Mouse (Mus musculus): ENCODE data around the gene Mmp21. TPM values are rescaled to one million over a fixed set of nuclear protein-coding genes. Genes with fewer than 3 reads are reported as not detected.

Mmp21 gene
- polyA plus RNA-seq, 1 experiment: not detected

- Histone ChIP-seq H3K27ac (ENCODE audit: insufficient read depth, low read length) (no peak overlapping the region), H3K4me1 (ENCODE audit: control insufficient read depth, insufficient read depth, low read length) (peaks cover 12% of the 10 kb centered on the region), H3K4me3 (replicated peaks; ENCODE audit: insufficient read depth, low read depth, low read length) (no peak overlapping the region), H3K27me3 (ENCODE audit: control insufficient read depth, insufficient read depth, low read length) (no peaks in the 10 kb centered on the region)
- DNase-seq: no peak
- 88% methylated on average over 5 of the region's 5 CpGs for WGBS
- TF ChIP-seq CTCF (IDR thresholded peaks at IDR 0.05; ENCODE audit: borderline replicate concordance, insufficient read depth, low read depth, low read length): peak; percentile 35; the same call in 1 of the 2 replicates
- no peak for TF ChIP-seq POLR2A (IDR thresholded peaks at IDR 0.05; ENCODE audit: borderline replicate concordance, insufficient read depth, low read length)
Observed at GRCm38 (mm10) chr7:133684110-133684509, 4.2 kb upstream of the Mmp21 start.

GRCm38 (mm10) chr7:133683626-133684025 is 3.8 kb upstream of the Mmp21 start:
- H3K4me3 ChIP-seq (replicated peaks; ENCODE audit: insufficient read depth, low read depth, low read length): no peak overlapping the region
- no peak overlapping the region for H3K27ac ChIP-seq (ENCODE audit: insufficient read depth, low read length)
- H3K27me3 ChIP-seq (ENCODE audit: control insufficient read depth, insufficient read depth, low read length): no peaks in the 10 kb centered on the region
- TF ChIP-seq POLR2A (IDR thresholded peaks at IDR 0.05; ENCODE audit: borderline replicate concordance, insufficient read depth, low read length) (no peak), CTCF (IDR thresholded peaks at IDR 0.05; ENCODE audit: borderline replicate concordance, insufficient read depth, low read depth, low read length) (no peak)
- H3K4me1 ChIP-seq (ENCODE audit: control insufficient read depth, insufficient read depth, low read length): peaks cover 15% of the 10 kb centered on the region
- 89% methylated on average over 5 of the region's 5 CpGs for WGBS
- no peak for DNase-seq

GRCm38 (mm10) chr7:133679439-133679838 is 422 bp downstream of the Mmp21 start:
- Histone ChIP-seq H3K4me1 (ENCODE audit: control insufficient read depth, insufficient read depth, low read length) (peaks cover 21% of the 10 kb centered on the region), H3K4me3 (replicated peaks; ENCODE audit: insufficient read depth, low read depth, low read length) (no peak overlapping the region), H3K27ac (ENCODE audit: insufficient read depth, low read length) (no peak overlapping the region), H3K27me3 (ENCODE audit: control insufficient read depth, insufficient read depth, low read length) (no peaks in the 10 kb centered on the region)
- 17% methylated on average over 4 of the region's 4 CpGs for WGBS
- DNase-seq: peak; percentile 54
- TF ChIP-seq POLR2A (IDR thresholded peaks at IDR 0.05; ENCODE audit: borderline replicate concordance, insufficient read depth, low read length) (no peak), CTCF (IDR thresholded peaks at IDR 0.05; ENCODE audit: borderline replicate concordance, insufficient read depth, low read depth, low read length) (no peak)

GRCm38 (mm10) chr7:133678716-133679115 is 1.1 kb downstream of the Mmp21 start:
- peak; percentile 77 to 86 for DNase-seq
- 10% methylated on average over 8 of the region's 8 CpGs for WGBS
- Histone ChIP-seq H3K4me1 (ENCODE audit: control insufficient read depth, insufficient read depth, low read length) (peaks cover 21% of the 10 kb centered on the region), H3K27ac (ENCODE audit: insufficient read depth, low read length) (no peak overlapping the region), H3K27me3 (ENCODE audit: control insufficient read depth, insufficient read depth, low read length) (no peaks in the 10 kb centered on the region), H3K4me3 (replicated peaks; ENCODE audit: insufficient read depth, low read depth, low read length) (no peak overlapping the region)
- TF ChIP-seq CTCF (IDR thresholded peaks at IDR 0.05; ENCODE audit: borderline replicate concordance, insufficient read depth, low read depth, low read length) (no peak), POLR2A (IDR thresholded peaks at IDR 0.05; ENCODE audit: borderline replicate concordance, insufficient read depth, low read length) (no peak)

DNA sequence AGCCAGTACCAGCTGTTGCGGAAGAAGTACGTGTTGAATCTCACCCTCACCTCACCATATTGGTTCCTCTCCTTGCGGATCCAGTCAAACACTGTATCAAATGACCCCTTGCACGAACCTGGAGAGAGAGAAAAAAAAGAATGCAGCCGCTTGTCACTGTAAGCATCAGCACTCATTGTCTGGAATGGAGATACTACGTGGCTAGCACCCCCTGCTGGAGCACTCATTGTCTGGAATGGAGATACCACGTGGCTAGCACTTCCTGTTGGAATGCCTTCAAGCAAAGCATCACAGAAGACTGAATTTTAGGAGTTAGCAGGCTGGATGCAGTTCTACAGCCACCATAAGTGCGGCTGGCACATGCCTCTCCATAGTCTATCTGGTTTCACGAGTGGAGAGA is 3.9 kb downstream of the Mmp21 start:
- no peak; the same call in 1 of the 2 replicates for TF ChIP-seq CTCF (IDR thresholded peaks at IDR 0.05; ENCODE audit: borderline replicate concordance, insufficient read depth, low read depth, low read length)
- TF ChIP-seq POLR2A (IDR thresholded peaks at IDR 0.05; ENCODE audit: borderline replicate concordance, insufficient read depth, low read length): no peak
- H3K27me3 ChIP-seq (ENCODE audit: control insufficient read depth, insufficient read depth, low read length): no peaks in the 10 kb centered on the region
- peaks cover 21% of the 10 kb centered on the region for H3K4me1 ChIP-seq (ENCODE audit: control insufficient read depth, insufficient read depth, low read length)
- no peak for DNase-seq
- H3K27ac ChIP-seq (ENCODE audit: insufficient read depth, low read length): no peak overlapping the region
- no peak overlapping the region for H3K4me3 ChIP-seq (replicated peaks; ENCODE audit: insufficient read depth, low read depth, low read length)
- WGBS: 71% methylated on average over 9 of the region's 9 CpGs

- Histone ChIP-seq H3K4me1 (ENCODE audit: control insufficient read depth, insufficient read depth, low read length) (no peaks in the 10 kb centered on the region), H3K27me3 (ENCODE audit: control insufficient read depth, insufficient read depth, low read length) (no peaks in the 10 kb centered on the region), H3K4me3 (replicated peaks; ENCODE audit: insufficient read depth, low read depth, low read length) (no peak overlapping the region), H3K27ac (ENCODE audit: insufficient read depth, low read length) (no peak overlapping the region)
- 92% methylated on average over 3 of the region's 3 CpGs for WGBS
- TF ChIP-seq POLR2A (IDR thresholded peaks at IDR 0.05; ENCODE audit: borderline replicate concordance, insufficient read depth, low read length) (no peak), CTCF (IDR thresholded peaks at IDR 0.05; ENCODE audit: borderline replicate concordance, insufficient read depth, low read depth, low read length) (no peak)
- DNase-seq: no peak
Observed at GRCm38 (mm10) chr7:133670846-133671245, 9.0 kb downstream of the Mmp21 start.

DNA sequence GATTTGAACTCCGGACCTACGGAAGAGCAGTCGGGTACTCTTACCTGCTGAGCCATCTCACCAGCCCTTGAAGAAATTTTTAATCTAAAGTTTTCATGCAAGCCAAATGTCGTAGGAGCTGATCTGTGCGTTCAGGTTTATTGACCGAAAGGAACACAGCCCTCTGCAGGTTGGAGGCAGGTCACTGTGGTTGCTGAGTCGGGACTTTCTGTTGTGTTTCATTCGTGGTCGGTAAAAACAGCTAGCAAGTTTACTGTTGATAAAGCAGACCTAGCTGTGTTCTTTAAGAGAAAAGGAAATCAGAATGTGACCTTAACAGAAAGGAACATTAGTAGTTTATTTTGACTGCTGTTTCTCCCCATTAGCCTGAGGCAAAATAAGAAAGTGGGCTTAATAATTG is 9.9 kb downstream of the Mmp21 start:
- Histone ChIP-seq H3K4me1 (ENCODE audit: control insufficient read depth, insufficient read depth, low read length) (no peaks in the 10 kb centered on the region), H3K27ac (ENCODE audit: insufficient read depth, low read length) (no peak overlapping the region), H3K27me3 (ENCODE audit: control insufficient read depth, insufficient read depth, low read length) (no peaks in the 10 kb centered on the region), H3K4me3 (replicated peaks; ENCODE audit: insufficient read depth, low read depth, low read length) (no peak overlapping the region)
- WGBS: 93% methylated on average over 9 of the region's 9 CpGs
- no peak for TF ChIP-seq POLR2A (IDR thresholded peaks at IDR 0.05; ENCODE audit: borderline replicate concordance, insufficient read depth, low read length)
- no peak for DNase-seq

DNA sequence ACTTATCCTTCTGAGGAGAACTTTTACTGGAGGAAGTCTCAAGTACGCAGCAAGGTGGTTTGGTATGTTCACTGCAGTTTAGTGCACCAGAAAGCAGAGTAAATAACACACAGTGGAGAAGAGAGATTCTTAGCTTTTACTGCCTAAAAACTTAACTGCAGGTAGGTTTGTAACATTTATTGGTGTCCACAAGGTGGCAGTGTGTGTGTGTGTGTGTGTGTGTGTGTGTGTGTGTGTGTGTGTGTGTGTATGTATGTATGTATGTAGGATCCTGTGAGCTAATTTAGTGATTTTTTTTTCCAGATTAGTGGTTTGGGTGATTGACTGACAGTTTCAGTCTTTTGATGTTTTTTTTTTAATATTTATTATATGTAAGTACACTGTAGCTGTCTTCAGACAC is 10.8 kb downstream of the Mmp21 start:
- Histone ChIP-seq H3K4me3 (replicated peaks; ENCODE audit: insufficient read depth, low read depth, low read length) (no peak overlapping the region), H3K27ac (ENCODE audit: insufficient read depth, low read length) (no peak overlapping the region), H3K4me1 (ENCODE audit: control insufficient read depth, insufficient read depth, low read length) (no peaks in the 10 kb centered on the region), H3K27me3 (ENCODE audit: control insufficient read depth, insufficient read depth, low read length) (no peaks in the 10 kb centered on the region)
- peak; percentile 11; the same call in 1 of the 2 replicates for TF ChIP-seq CTCF (IDR thresholded peaks at IDR 0.05; ENCODE audit: borderline replicate concordance, insufficient read depth, low read depth, low read length)
- TF ChIP-seq POLR2A (IDR thresholded peaks at IDR 0.05; ENCODE audit: borderline replicate concordance, insufficient read depth, low read length): no peak
- DNase-seq: no peak
- 93% methylated on average over 1 of the region's 1 CpGs for WGBS

Data from cerebellum, adult 2 months (tissue).